Mouse (Mus musculus) bone marrow, adult 2 months (tissue): ENCODE results near the gene Zfp706.

Experiments used
- CTCF ChIP-seq: fragments of 200-500 bp; IDR thresholded peaks from 2 replicates; pipeline ENCODE4 v1.5.1; 2011; ENCODE audit warnings: low read length, control low read depth; ENCODE audit not compliant: control insufficient read depth, insufficient read depth
- POLR2A ChIP-seq: fragments of 200-500 bp; IDR thresholded peaks from 2 replicates; pipeline ENCODE4 v1.6.1; 2011; ENCODE audit warnings: low read depth, mild to moderate bottlenecking, control low read depth, low read length, borderline replicate concordance; ENCODE audit not compliant: control insufficient read depth

DNA sequence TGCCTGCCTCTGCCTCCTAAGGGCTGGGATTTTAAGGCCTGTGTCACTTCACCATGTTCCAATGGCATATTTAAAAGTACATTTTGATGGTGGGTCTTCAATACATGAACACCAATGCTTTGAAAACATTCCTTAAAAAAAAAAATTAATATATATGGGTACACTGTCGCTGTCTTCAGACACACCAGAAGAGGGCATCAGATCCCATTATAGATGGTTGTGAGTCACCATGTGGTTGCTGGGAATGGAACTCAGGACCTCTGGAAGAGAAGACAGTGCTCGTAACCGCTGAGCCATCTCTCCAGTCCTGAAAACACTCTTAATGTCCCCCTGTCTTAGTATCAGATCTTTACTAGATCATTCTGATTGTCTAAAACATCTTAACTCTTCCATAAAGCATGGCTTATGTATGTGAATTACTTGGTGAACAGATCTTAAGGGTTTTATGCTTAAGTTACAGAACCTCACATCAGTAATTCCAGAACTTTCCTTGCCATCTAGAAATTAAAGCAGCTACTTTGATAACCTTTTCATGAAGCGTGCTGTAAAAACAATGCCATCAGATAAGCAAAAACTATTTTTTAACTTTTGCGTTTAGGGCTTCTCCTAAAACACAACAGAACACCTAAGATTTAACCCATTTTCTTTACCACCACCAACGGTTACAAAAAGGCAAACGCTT, 1.6 kb downstream of the Zfp706 start:
- TF ChIP-seq CTCF (no peak), POLR2A (no peak)
